Mouse (Mus musculus): ENCODE data around the gene Tsc22d1.

DNA sequence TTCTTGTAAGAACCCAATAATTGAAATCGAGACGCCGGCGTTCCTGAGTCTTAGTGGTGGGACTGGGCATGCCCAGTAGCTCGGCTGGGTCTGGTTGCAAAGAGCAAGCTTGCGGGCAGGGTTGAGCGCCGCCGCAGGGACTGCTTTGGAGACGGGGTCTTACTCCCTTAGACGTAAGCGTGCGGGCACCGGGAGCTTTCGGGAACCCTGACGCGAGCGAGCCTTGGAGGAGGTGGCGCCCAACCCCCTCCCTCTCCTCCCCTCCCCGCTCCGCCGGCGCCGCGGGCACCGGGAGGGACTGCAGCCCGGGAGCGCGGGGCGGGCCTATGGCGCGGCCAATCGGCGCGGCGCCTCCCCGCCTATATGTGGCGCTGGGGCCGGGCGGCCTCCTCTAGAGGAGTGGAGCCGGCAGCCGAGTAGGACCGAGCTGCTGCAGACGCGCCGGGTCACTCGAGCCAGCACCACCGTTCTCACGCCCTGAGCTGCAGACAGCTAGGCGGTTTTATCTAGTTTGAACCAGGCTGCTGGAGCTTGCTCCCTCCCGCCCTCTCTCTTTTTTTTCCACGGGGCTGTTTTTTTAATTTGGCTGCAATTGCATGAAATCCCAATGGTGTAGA, 89.5 kb downstream of the Tsc22d1 start:
- TF ChIP-seq CTCF (conservative IDR thresholded peaks at IDR 0.05 in 1 of 2, IDR thresholded peaks at IDR 0.05 in 1 of 2; ENCODE audit: low read depth in 2 of 2, low read length in 2 of 2) (no peak), UBTF (IDR thresholded peaks at IDR 0.05; ENCODE audit: low read depth, low read length) (no peak), NELFE (IDR thresholded peaks at IDR 0.05; ENCODE audit: low read depth, low read length) (no peak), HCFC1 (IDR thresholded peaks at IDR 0.05; ENCODE audit: low read depth, low read length) (no peak), RCOR1 (conservative IDR thresholded peaks at IDR 0.05; ENCODE audit: low read depth, low read length) (no peak), MAZ (IDR thresholded peaks at IDR 0.05; ENCODE audit: low read depth, low read length) (0 out of 2 replicates have a peak, but pooled peaks have one; percentile 49), GABPA (IDR thresholded peaks at IDR 0.05; ENCODE audit: insufficient replicate concordance, low read depth, low read length) (no peak), POLR2A (IDR thresholded peaks at IDR 0.05; ENCODE audit: low read depth, low read length) (peak; percentile 70), ELF1 (IDR thresholded peaks at IDR 0.05; ENCODE audit: low read depth, low read length) (no peak), USF1 (IDR thresholded peaks at IDR 0.05; ENCODE audit: low read depth, low read length) (no peak), EP300 (IDR thresholded peaks at IDR 0.05; ENCODE audit: low read length) (no peak), KAT2A (IDR thresholded peaks at IDR 0.05; ENCODE audit: insufficient replicate concordance, low read length) (no peak), ZMIZ1 (IDR thresholded peaks at IDR 0.05; ENCODE audit: low read depth, low read length) (no peak), CHD1 (IDR thresholded peaks at IDR 0.05; ENCODE audit: low read depth, low read length) (no peak)
